Mouse (Mus musculus) neural tube, embryonic 12.5 days (tissue): Measurements from ENCODE around the gene Psmb2. TPM values are rescaled to one million over a fixed set of nuclear protein-coding genes. Genes with fewer than 3 reads are reported as not detected.

Experiments
- ATAC-seq: fragments of 200-750 bp; cut with Nextera tagmentation; 2 replicates; pipeline ENCODE4 v1.8.0; 2017; ENCODE audit warnings: low read depth, mild to moderate bottlenecking, moderate TSS enrichment, moderate library complexity; ENCODE audit not compliant: low FRiP score
- H3K27ac ChIP-seq: fragments of 300-500 bp; sonication (generic); 2 replicates; pipeline ENCODE4 v1.5.1; 2016
- H3K27me3 ChIP-seq: fragments of 300-500 bp; sonication (generic); replicated peaks from 2 replicates; pipeline ENCODE4 v1.6.1; 2016; ENCODE audit warnings: mild to moderate bottlenecking
- H3K36me3 ChIP-seq: fragments of 300-500 bp; sonication (generic); 2 replicates; pipeline ENCODE4 v1.6.1; 2016; ENCODE audit warnings: mild to moderate bottlenecking
- H3K4me1 ChIP-seq: fragments of 300-500 bp; sonication (generic); 2 replicates; pipeline ENCODE4 v1.6.1; 2016
- H3K4me2 ChIP-seq: fragments of 300-500 bp; sonication (generic); replicated peaks from 2 replicates; pipeline ENCODE4 v1.6.1; 2016; ENCODE audit warnings: mild to moderate bottlenecking
- H3K4me3 ChIP-seq: fragments of 300-500 bp; sonication (generic); 2 replicates; pipeline ENCODE4 v1.5.1; 2016
- H3K9ac ChIP-seq: fragments of 300-500 bp; sonication (generic); 2 replicates; pipeline ENCODE4 v1.6.1; 2016; ENCODE audit warnings: mild to moderate bottlenecking
- H3K9me3 ChIP-seq: fragments of 300-500 bp; sonication (generic); 2 replicates; pipeline ENCODE4 v1.6.1; 2016; ENCODE audit warnings: mild to moderate bottlenecking
- WGBS: fragments of 180-500 bp; shearing (Covaris S2); methylation state at CpG from one replicate; pipeline ENCODE4 v1.1.7; 2016; 5-methylcytosine and 5-hydroxymethylcytosine counted together
- polyA plus RNA-seq: library from polyadenylated mRNA; unstranded; fragments of >200 nt; fragmentation: Nextera tagmentation; extraction: Ambion mirVana; gene quantifications from 2 replicates; pipeline ENCODE4 v1.2.1, GENCODE M21; 2016

Psmb2 gene
- polyA plus RNA-seq, 1 experiment from 2014 or later, result 448 TPM

DNA sequence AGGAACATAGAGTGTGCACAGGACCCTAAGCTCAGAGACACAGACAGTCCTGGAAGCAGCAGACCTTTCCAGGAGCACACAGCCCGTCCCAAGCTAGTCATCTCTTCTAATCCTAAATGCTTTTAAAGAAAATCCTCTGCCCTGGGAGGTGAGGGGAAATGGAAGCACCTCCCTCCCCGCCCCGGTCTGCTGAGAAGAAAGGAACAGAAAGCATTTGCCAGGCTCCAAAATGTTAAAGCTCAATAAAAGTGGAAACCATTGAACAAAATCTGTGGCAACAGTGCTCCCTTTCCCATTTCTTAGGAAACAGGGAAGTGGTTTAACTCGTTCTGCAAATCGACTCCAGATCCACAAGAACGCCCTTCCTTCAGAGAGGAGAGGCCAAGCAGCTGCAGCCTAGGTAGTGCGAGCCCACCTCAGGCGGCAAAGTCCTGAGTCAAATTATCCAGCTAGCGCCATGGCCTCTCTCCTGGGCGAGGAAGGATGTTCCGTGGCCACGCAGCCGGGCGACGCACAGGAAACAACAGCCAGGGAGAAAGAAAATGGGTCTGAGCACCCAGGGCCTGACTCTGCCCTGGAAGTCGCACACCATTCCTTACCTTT is 56.7 kb downstream of the Psmb2 start:
- Histone ChIP-seq H3K36me3 (no peaks in the 10 kb centered on the region), H3K27ac (no peak overlapping the region), H3K27me3 (peaks cover 97% of the 10 kb centered on the region), H3K9ac (no peak overlapping the region), H3K4me3 (no peak overlapping the region), H3K9me3 (no peaks in the 10 kb centered on the region), H3K4me2 (no peak overlapping the region), H3K4me1 (peaks cover 12% of the 10 kb centered on the region)
- ATAC-seq, result no peak
- 3% methylated on average over 16 of the region's 16 CpGs for WGBS

DNA sequence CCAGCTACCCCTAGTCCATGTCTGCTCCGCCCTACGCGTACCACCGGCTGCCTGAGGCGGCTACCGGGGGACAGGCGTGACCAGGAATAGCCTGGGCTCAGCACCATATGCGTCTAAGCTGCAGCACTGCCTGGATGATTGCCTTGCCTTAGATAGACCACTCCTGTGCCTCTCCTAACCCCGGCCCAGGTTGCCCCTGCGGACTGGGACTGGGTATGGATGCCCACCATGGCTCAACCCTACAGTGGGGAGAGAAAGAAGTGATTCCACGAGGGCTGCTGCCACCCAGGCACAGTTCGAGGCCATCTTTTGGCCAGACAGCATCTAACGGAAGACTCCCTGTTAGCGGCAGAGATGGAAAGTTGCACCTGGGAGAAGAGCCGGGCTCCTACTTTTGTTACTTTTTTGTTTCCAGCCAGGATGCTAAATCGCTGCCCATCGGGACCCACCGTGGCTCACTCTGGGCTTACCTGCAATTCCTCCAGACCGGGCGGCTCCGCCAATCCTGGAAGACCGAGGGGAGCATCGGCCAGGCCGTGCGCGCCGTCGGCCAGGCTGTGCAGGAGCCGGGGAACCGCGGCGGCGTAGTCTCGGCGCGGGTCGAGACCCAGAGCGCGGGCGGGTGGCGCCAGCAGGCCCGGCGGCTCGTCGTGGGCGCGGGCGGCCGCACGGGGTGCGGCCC is 57.4 kb downstream of the Psmb2 start:
- Histone ChIP-seq H3K4me1 (peaks cover 12% of the 10 kb centered on the region), H3K9ac (no peak overlapping the region), H3K9me3 (no peaks in the 10 kb centered on the region), H3K27ac (no peak overlapping the region), H3K27me3 (peaks cover 94% of the 10 kb centered on the region), H3K36me3 (no peaks in the 10 kb centered on the region), H3K4me3 (peak overlapping the region; percentile 21), H3K4me2 (peak overlapping the region; percentile 50)
- WGBS, result 3% methylated on average over 51 of the region's 51 CpGs
- no peak for ATAC-seq

DNA sequence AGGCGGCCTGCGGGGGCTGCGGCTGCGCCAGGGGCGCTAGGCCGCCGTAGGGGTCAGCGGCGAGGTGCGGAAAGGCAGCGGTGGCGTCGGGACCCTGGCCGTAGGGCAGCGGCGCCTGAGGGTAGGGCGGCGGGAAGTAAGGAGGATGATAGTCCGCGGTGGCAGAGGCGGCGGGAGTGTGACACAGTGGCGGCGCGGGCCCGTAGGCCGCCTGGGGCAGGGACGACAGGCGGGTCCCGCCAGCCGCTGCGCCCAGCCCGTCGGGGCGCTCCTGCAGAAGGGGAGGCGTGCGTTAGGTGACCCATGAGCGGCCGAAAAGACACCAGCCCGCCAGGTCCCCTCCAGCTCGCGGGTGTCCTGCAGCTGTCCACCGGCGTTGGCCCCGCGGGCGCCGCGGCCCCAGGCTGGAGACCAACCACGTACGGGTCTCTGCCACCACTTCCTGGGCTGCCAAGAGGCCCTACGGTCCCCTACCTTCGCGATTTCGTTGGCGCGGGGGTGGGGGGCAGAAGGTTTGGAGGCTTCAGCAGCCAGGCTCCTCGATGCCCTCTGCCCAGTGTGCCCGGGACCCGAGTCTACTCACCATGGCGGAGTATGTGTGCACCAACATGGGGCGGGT is 58.1 kb downstream of the Psmb2 start:
- Histone ChIP-seq H3K27me3 (peaks cover 87% of the 10 kb centered on the region), H3K27ac (no peak overlapping the region), H3K36me3 (no peaks in the 10 kb centered on the region), H3K4me2 (peak overlapping the region; percentile 50), H3K9ac (no peak overlapping the region), H3K4me1 (peaks cover 12% of the 10 kb centered on the region), H3K4me3 (peak overlapping the region; percentile 21), H3K9me3 (no peaks in the 10 kb centered on the region)
- 2% methylated on average over 62 of the region's 62 CpGs for whole genome bisulfite sequencing
- ATAC-seq, result peak; percentile 11; the same call in 1 of the 2 replicates

DNA sequence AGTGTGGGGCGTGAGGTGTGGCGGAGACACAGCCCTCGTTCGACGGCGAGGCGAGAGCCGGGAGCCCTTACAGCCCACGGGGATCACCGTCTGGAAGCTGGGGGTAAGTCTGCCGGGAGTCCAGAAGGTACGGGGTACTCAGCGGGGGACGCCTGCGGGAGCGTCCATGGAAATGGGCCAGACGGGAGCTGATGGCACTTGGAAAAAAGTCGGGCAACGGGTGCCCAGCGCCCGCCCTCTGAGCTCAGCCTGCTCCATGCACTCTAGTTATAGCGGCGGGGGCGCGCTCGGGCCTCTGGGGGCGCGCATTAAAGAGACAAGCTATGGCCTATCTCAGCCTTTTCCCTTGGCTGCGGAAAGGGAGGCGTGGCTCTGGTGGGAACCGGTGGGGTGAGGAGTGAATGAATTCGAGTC is 58.6 kb downstream of the Psmb2 start, which contains the start of gene Tfap2e:
Gene Tfap2e (minus strand): TSS at position 240 of the 414 bp plus-strand sequence.
- no peaks in the 10 kb centered on the region for H3K36me3 ChIP-seq
- no peaks in the 10 kb centered on the region for H3K9me3 ChIP-seq
- no peak within 1 kb of the TSS for H3K27ac ChIP-seq
- ATAC-seq, result peak; percentile 57
- H3K4me2 ChIP-seq, result peak within 1 kb of the TSS; percentile 50
- WGBS, result 2% methylated on average over 32 of the region's 32 CpGs
- H3K4me1 ChIP-seq, result peaks cover 12% of the 10 kb centered on the region
- H3K27me3 ChIP-seq, result peaks cover 82% of the 10 kb centered on the region
- no peak within 1 kb of the TSS for H3K9ac ChIP-seq
- peak within 1 kb of the TSS; percentile 21 for H3K4me3 ChIP-seq

DNA sequence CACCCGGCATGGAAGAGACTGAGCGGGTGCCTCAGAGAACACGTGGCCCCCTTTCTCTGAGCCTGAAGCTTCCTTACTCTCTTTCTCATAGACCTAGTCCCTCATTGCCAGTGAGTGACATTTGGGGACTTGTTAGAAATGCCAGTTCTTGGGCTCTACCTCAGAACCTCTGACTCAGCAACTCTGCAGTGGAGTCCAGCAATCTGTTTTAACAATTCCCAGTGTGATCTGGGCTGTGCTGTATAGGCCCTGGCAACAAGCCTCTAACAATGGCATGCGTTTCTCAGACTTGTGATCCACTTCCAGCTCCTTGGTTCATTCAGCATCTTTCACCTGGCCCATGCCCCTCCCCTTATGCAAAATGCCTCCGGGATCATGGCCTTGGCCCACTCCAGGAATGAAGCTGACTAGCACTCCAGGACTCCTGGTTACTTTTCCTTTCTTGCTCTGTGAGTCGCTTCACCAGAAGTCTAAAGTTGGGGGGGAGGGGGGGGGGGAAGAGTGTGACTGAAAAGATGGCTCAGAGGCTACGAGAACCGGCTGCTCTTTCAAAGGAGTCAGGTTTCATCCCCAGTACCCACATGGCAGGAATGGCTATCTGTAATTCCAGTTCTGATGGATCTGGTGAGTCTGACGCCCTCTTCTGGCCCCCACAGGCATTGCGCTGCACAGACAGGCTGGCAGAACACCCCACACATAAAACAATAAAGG is 62.7 kb downstream of the Psmb2 start:
- no peak overlapping the region for H3K4me3 ChIP-seq
- H3K9ac ChIP-seq, result no peak overlapping the region
- no peak overlapping the region for H3K4me2 ChIP-seq
- H3K4me1 ChIP-seq, result peaks cover 10% of the 10 kb centered on the region
- WGBS, result 24% methylated on average over 10 of the region's 10 CpGs
- H3K27me3 ChIP-seq, result peaks cover 51% of the 10 kb centered on the region
- H3K9me3 ChIP-seq, result no peaks in the 10 kb centered on the region
- H3K36me3 ChIP-seq, result peaks cover 17% of the 10 kb centered on the region
- no peak overlapping the region for H3K27ac ChIP-seq
- ATAC-seq, result no peak

DNA sequence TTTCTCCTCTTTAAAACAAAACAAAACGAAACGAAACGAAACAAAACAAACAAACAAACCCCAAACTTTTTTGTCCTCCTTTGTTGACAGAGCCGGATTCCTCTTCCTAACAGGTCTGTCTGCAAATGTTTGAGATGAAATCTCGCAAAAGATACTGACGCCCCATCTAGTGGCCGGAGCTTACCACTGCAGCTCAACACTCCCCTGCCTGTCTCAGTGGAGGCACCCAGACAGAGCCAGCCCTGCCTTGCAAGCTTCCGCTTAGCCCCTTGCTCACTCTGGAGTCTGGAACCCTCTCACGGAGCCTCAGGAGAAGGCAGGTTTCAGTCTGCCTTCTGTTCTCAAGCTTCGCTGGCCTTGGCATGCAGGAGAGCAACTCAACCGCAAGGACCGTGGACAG is 64.0 kb downstream of the Psmb2 start:
- Histone ChIP-seq H3K9me3 (no peaks in the 10 kb centered on the region), H3K27me3 (peaks cover 38% of the 10 kb centered on the region), H3K36me3 (peaks cover 28% of the 10 kb centered on the region), H3K4me1 (no peaks in the 10 kb centered on the region; the same call in none of the 2 replicates), H3K9ac (no peak overlapping the region), H3K27ac (no peak overlapping the region), H3K4me3 (no peak overlapping the region), H3K4me2 (0 out of 2 replicates have a peak overlapping the region, but pooled peaks have one; percentile 25)
- 6% methylated on average over 12 of the region's 12 CpGs for WGBS
- ATAC-seq, result peak; percentile 67

DNA sequence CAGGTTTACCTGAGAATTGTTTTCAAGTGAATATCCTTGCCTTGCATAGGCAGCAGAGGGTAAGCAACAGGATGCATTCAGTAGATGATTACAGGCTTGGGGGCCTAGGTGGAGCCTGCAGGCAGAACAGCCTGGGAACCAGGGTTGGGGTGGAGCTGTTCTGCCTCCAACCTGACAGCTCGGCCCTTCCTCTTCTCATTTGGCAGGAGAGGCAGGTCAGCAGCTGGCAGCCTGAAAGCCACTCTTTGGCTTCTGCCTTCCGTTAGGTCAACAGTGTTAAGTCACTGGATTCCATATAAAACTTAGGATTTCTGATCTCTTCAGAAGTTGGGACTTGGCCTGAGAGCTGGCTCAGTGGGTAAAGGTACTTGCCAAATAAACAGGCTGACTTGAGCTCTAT is 65.5 kb downstream of the Psmb2 start:
- ATAC-seq, result no peak
- no peak overlapping the region for H3K4me3 ChIP-seq
- no peaks in the 10 kb centered on the region for H3K9me3 ChIP-seq
- no peak overlapping the region for H3K27ac ChIP-seq
- H3K4me2 ChIP-seq, result no peak overlapping the region
- WGBS, result 52% methylated on average over 2 of the region's 2 CpGs
- H3K36me3 ChIP-seq, result peaks cover 40% of the 10 kb centered on the region
- H3K9ac ChIP-seq, result no peak overlapping the region
- H3K4me1 ChIP-seq, result no peaks in the 10 kb centered on the region; the same call in none of the 2 replicates
- peaks cover 22% of the 10 kb centered on the region for H3K27me3 ChIP-seq

DNA sequence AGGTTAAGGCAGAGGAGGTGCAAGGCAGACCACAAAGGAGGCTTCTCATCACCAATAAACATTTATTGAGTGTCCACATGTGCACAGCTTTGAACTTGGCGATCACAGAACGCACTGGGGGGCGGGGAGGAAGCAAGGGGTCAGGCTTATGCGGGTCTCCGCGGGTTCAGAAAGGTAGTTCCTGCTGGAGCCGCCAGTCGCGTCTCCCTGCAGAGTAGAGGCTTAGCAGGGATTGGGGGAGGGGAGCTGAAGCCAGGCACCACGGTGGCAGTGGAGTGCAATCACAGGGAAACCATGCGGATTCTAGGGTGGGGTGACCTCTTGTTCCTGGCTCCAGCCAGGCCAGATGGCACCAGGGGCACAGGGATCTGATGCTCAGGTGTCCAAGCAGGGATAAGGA is 66.3 kb downstream of the Psmb2 start:
- no peak overlapping the region for H3K4me3 ChIP-seq
- H3K4me1 ChIP-seq, result no peaks in the 10 kb centered on the region; the same call in none of the 2 replicates
- H3K9ac ChIP-seq, result no peak overlapping the region
- peaks cover 15% of the 10 kb centered on the region for H3K27me3 ChIP-seq
- ATAC-seq, result no peak
- H3K36me3 ChIP-seq, result peaks cover 46% of the 10 kb centered on the region
- 12% methylated on average over 11 of the region's 11 CpGs for WGBS
- no peak overlapping the region for H3K4me2 ChIP-seq
- H3K27ac ChIP-seq, result no peak overlapping the region
- no peaks in the 10 kb centered on the region for H3K9me3 ChIP-seq

DNA sequence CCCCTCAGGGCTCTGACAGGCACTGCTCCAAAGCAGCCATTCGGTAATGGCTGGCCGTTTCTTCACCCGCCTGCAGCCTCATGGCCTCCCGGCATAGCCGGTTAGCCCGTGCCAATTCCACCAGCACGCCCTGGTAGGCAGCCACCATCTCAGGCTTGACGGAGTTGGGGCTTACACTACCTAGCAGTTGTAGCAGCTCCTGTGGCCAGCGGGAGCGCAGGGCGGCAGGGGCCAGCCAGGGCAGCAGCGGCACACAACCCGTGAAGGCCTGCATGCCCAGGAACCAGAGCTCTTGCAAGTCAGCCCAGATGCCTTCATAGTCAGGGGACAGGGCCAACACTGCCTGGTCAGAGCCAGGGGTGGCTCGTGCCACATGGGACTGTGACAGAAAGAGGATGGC is 67.4 kb downstream of the Psmb2 start:
- H3K4me2 ChIP-seq, result no peak overlapping the region

DNA sequence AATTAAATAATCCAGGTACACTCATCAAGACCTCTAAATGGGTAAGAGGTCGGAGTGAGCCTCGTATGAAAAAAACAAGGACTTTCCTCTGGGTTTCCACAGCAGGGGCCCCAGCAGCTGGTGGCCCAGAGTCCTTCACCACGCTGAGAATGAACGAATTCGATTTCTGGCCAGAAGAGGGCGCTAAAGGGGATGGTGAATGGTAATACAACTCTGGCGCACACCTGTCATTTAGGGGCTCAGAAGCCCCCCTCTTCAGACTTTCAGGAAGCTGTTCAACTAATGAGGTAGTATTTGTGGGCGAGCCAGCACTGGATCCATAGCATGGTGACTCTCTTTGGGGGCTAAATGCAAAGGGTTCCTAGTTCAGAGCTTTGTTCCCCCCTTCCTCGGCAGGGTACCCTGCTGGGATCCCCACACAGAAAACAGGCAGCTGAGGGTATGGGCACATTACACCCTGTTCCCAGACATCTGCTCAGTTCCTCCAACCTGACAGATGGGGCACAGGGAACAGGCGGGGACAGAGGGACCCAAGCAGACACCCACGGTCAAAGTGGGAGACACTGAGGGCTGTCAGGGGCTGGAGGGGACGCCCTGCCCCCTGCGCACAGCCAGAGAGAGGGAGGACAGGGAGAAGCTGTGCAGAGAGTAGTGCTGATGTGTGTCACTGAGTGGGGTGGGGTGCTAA is 68.2 kb downstream of the Psmb2 start:
- Histone ChIP-seq H3K9ac (no peak overlapping the region), H3K4me2 (no peak overlapping the region), H3K9me3 (no peaks in the 10 kb centered on the region), H3K4me3 (no peak overlapping the region), H3K36me3 (peaks cover 63% of the 10 kb centered on the region), H3K27ac (no peak overlapping the region), H3K27me3 (peaks cover 10% of the 10 kb centered on the region), H3K4me1 (peaks cover 15% of the 10 kb centered on the region)
- WGBS, result 37% methylated on average over 13 of the region's 13 CpGs
- no peak for ATAC-seq

More for the DNA sequence above, 67.4 kb downstream of the Psmb2 start:
- peaks cover 56% of the 10 kb centered on the region for H3K36me3 ChIP-seq
- H3K9me3 ChIP-seq, result no peaks in the 10 kb centered on the region
- H3K4me3 ChIP-seq, result no peak overlapping the region
- peaks cover 8% of the 10 kb centered on the region for H3K4me1 ChIP-seq
- no peak overlapping the region for H3K9ac ChIP-seq
- H3K27ac ChIP-seq, result no peak overlapping the region
- ATAC-seq, result no peak
- peaks cover 10% of the 10 kb centered on the region for H3K27me3 ChIP-seq
- WGBS, result 89% methylated on average over 14 of the region's 14 CpGs

DNA sequence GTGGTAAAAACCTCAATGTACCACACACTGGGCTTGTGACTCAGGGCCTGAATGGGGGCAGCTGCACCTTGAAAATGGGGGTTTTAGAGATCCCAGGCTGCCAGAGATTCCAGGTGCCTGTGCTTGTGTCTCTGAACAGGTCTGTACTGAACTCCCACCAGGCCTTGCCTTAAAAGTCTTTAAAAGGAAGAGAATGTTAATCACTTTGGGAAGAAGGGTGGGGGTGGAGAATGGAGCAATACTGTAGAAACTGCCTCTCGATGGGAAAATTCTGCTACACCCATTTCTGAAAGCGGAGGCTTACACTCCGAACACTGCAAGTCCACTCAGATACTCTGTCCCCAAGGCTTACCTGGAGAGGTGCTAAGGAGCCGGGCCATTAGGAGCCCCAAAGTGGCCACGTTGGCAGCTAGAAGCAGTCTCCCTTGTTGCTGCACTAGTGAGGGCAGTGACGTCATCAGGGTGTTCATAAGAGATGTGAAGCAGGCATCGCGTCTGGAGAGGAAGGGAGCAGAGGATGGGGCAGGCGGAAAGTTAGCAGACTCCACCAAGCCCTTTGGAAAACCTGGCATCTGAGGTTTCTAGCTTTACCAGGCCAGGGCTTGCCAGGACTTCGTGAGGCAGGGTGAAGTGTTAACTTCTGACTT is 68.9 kb downstream of the Psmb2 start:
- no peak overlapping the region for H3K4me2 ChIP-seq
- peaks cover 63% of the 10 kb centered on the region for H3K36me3 ChIP-seq

More for the DNA sequence above, 68.9 kb downstream of the Psmb2 start:
- 89% methylated on average over 10 of the region's 10 CpGs for WGBS
- Histone ChIP-seq H3K9me3 (no peaks in the 10 kb centered on the region), H3K27ac (no peak overlapping the region), H3K27me3 (peaks cover 10% of the 10 kb centered on the region), H3K9ac (no peak overlapping the region), H3K4me3 (no peak overlapping the region), H3K4me1 (peaks cover 21% of the 10 kb centered on the region)
- no peak for ATAC-seq
